Mouse (Mus musculus) intestine, postnatal 0 days (tissue): Measurements from ENCODE around the gene Itga8. TPM values are rescaled to one million over a fixed set of nuclear protein-coding genes. Genes with fewer than 3 reads are reported as not detected.
A peak's percentile ranks its signal among the peaks of the same experiment; 100 is the strongest.

Experiments used
- ATAC-seq: fragments of 200-750 bp; cut with Nextera tagmentation; 2 replicates; pipeline ENCODE4 v1.8.0; 2017; ENCODE audit warnings: mild to moderate bottlenecking, moderate TSS enrichment, moderate library complexity
- H3K27ac ChIP-seq: fragments of 300-500 bp; sonication (generic); 2 replicates; pipeline ENCODE4 v1.5.1; 2014; ENCODE audit warnings: mild to moderate bottlenecking, low read depth, low read length, moderate library complexity
- H3K27me3 ChIP-seq: fragments of 300-500 bp; sonication (generic); replicated peaks from 2 replicates; pipeline ENCODE4 v1.6.1; 2014; ENCODE audit warnings: low read length, mixed read lengths; ENCODE audit not compliant: control insufficient read depth, insufficient read depth
- H3K36me3 ChIP-seq: fragments of 300-500 bp; sonication (generic); 2 replicates; pipeline ENCODE4 v1.6.1; 2014; ENCODE audit warnings: mild to moderate bottlenecking, moderate library complexity; ENCODE audit not compliant: control insufficient read depth, insufficient read depth
- H3K4me1 ChIP-seq: fragments of 300-500 bp; sonication (generic); replicated peaks from 2 replicates; pipeline ENCODE4 v1.6.1; 2014; ENCODE audit warnings: antibody characterized with exemption, low read length, mixed read lengths; ENCODE audit not compliant: control insufficient read depth, insufficient read depth
- H3K4me2 ChIP-seq: fragments of 300-500 bp; sonication (generic); replicated peaks from 2 replicates; pipeline ENCODE4 v1.6.1; 2014; ENCODE audit warnings: low read depth, mild to moderate bottlenecking, moderate library complexity
- H3K4me3 ChIP-seq: fragments of 300-500 bp; sonication (generic); 2 replicates; pipeline ENCODE4 v1.5.1; 2014; ENCODE audit warnings: low read depth, low read length
- H3K9ac ChIP-seq: fragments of 300-500 bp; sonication (generic); 2 replicates; pipeline ENCODE4 v1.6.1; 2014; ENCODE audit warnings: mild to moderate bottlenecking, low read depth, low read length
- H3K9me3 ChIP-seq: fragments of 300-500 bp; sonication (generic); 2 replicates; pipeline ENCODE4 v1.6.1; 2016; ENCODE audit warnings: mixed run types; ENCODE audit not compliant: control insufficient read depth
- CTCF ChIP-seq: sonication (generic); IDR thresholded peaks from 2 replicates; pipeline ENCODE4 v1.5.1; 2016; ENCODE audit warnings: low read depth, mild to moderate bottlenecking, control low read depth, antibody characterized with exemption, moderate library complexity
- WGBS: fragments of 180-500 bp; shearing (Covaris S2); extraction: QIAGEN DNeasy Blood & Tissue Kit; methylation state at CpG from one replicate; pipeline ENCODE4 v1.1.7; 2014; 5-methylcytosine and 5-hydroxymethylcytosine counted together
- polyA plus RNA-seq: library from polyadenylated mRNA; unstranded; fragments of >200 nt; fragmentation: Nextera tagmentation; extraction: Ambion mirVana; gene quantifications from 2 replicates; pipeline ENCODE4 v1.2.1, GENCODE M21; 2015

The Itga8 gene
- polyA plus RNA-seq, 1 experiment from 2014 or later: 5.2 TPM

GRCm38 (mm10) chr2:12174722-12175427 is 126.8 kb downstream of the Itga8 start:
- TF ChIP-seq CTCF: no peak
- Histone ChIP-seq H3K9me3 (no peaks in the 10 kb centered on the region), H3K9ac (no peak overlapping the region), H3K27ac (no peak overlapping the region), H3K4me1 (no peaks in the 10 kb centered on the region), H3K4me3 (no peak overlapping the region), H3K27me3 (no peaks in the 10 kb centered on the region), H3K4me2 (no peak overlapping the region), H3K36me3 (no peaks in the 10 kb centered on the region)
- WGBS: 72% methylated on average over 7 of the region's 7 CpGs
- no peak for ATAC-seq

GRCm38 (mm10) chr2:12170221-12170620 is 131.5 kb downstream of the Itga8 start:
- TF ChIP-seq CTCF: no peak
- no peaks in the 10 kb centered on the region for H3K27me3 ChIP-seq
- no peak overlapping the region for H3K9ac ChIP-seq

GRCm38 (mm10) chr2:12160486-12160885 is 141.2 kb downstream of the Itga8 start:
- Histone ChIP-seq H3K4me2 (no peak overlapping the region), H3K4me1 (no peaks in the 10 kb centered on the region), H3K4me3 (no peak overlapping the region), H3K9me3 (no peaks in the 10 kb centered on the region), H3K9ac (no peak overlapping the region), H3K27ac (no peak overlapping the region), H3K36me3 (no peaks in the 10 kb centered on the region), H3K27me3 (no peaks in the 10 kb centered on the region)
- peak; percentile 66 for TF ChIP-seq CTCF
- WGBS: 85% methylated on average over 3 of the region's 3 CpGs
- no peak for ATAC-seq

More at GRCm38 (mm10) chr2:12170221-12170620, 131.5 kb downstream of the Itga8 start:
- Histone ChIP-seq H3K36me3 (no peaks in the 10 kb centered on the region), H3K4me3 (no peak overlapping the region), H3K9me3 (no peaks in the 10 kb centered on the region), H3K4me1 (no peaks in the 10 kb centered on the region), H3K27ac (no peak overlapping the region), H3K4me2 (no peak overlapping the region)
- ATAC-seq: no peak

- Histone ChIP-seq H3K4me3 (no peak overlapping the region), H3K36me3 (no peaks in the 10 kb centered on the region), H3K27me3 (no peaks in the 10 kb centered on the region), H3K4me1 (no peaks in the 10 kb centered on the region), H3K9ac (no peak overlapping the region), H3K9me3 (no peaks in the 10 kb centered on the region), H3K27ac (no peak overlapping the region), H3K4me2 (no peak overlapping the region)
- ATAC-seq: no peak
- no peak for TF ChIP-seq CTCF
- WGBS: 38% methylated on average over 1 of the region's 1 CpGs
These were observed 144.7 kb downstream of the Itga8 start for GRCm38 (mm10) chr2:12157001-12157400.

GRCm38 (mm10) chr2:12156401-12156800 is 145.3 kb downstream of the Itga8 start:
- Histone ChIP-seq H3K9me3 (no peaks in the 10 kb centered on the region), H3K27me3 (no peaks in the 10 kb centered on the region), H3K36me3 (no peaks in the 10 kb centered on the region), H3K9ac (no peak overlapping the region), H3K27ac (no peak overlapping the region), H3K4me1 (no peaks in the 10 kb centered on the region), H3K4me3 (no peak overlapping the region), H3K4me2 (no peak overlapping the region)
- no peak for ATAC-seq
- no peak for TF ChIP-seq CTCF
- 54% methylated on average over 3 of the region's 3 CpGs for WGBS

- H3K4me1 ChIP-seq: no peaks in the 10 kb centered on the region
- H3K36me3 ChIP-seq: no peaks in the 10 kb centered on the region
- no peaks in the 10 kb centered on the region for H3K9me3 ChIP-seq
- ATAC-seq: no peak
- H3K27ac ChIP-seq: no peak overlapping the region
- H3K27me3 ChIP-seq: no peaks in the 10 kb centered on the region
- no peak overlapping the region for H3K4me3 ChIP-seq
- H3K9ac ChIP-seq: no peak overlapping the region
- no peak for TF ChIP-seq CTCF
- WGBS: 76% methylated on average over 6 of the region's 6 CpGs
- no peak overlapping the region for H3K4me2 ChIP-seq
These were observed 147.0 kb downstream of the Itga8 start for GRCm38 (mm10) chr2:12154676-12155075.

GRCm38 (mm10) chr2:12153551-12153950 is 148.2 kb downstream of the Itga8 start:
- no peak overlapping the region for H3K9ac ChIP-seq
- H3K4me2 ChIP-seq: no peak overlapping the region
- no peaks in the 10 kb centered on the region for H3K9me3 ChIP-seq
- TF ChIP-seq CTCF: no peak
- no peak overlapping the region for H3K27ac ChIP-seq
- H3K36me3 ChIP-seq: no peaks in the 10 kb centered on the region
- H3K4me1 ChIP-seq: no peaks in the 10 kb centered on the region
- 49% methylated on average over 1 of the region's 1 CpGs for WGBS
- no peak overlapping the region for H3K4me3 ChIP-seq
- no peaks in the 10 kb centered on the region for H3K27me3 ChIP-seq
- ATAC-seq: no peak
